Mouse (Mus musculus): ENCODE data around the gene Spp1. TPM values are rescaled to one million over a fixed set of nuclear protein-coding genes. Genes with fewer than 3 reads are reported as not detected.

The Spp1 gene
- total RNA-seq, 2 experiments from 2014 or later = 1.9 to 242 TPM

Other genes starting within 250 kb of the Spp1 start
- gene Dmp1, start 232.5 kb upstream of the Spp1 start, total RNA-seq (2021) = 10 to 100 TPM in 1 of 2 experiments, 1 to 10 TPM in 1; 2.6 to 36.8 TPM
- gene Ibsp, start 135.9 kb upstream of the Spp1 start, total RNA-seq (2021) = 10 to 100 TPM in 1 of 2 experiments, not detected in 1; 77.3 TPM
- gene Mepe, start 109.8 kb upstream of the Spp1 start, total RNA-seq (2021) = under 1 TPM in 1 of 2 experiments, not detected in 1; 0.45 TPM
- gene Pkd2, start 24.3 kb downstream of the Spp1 start, total RNA-seq (2021) = 10 to 100 TPM; 24.8 to 32.6 TPM
- gene BC005561, start 73.2 kb downstream of the Spp1 start, total RNA-seq (2021) = 1 to 10 TPM; 5.6 to 7.8 TPM